Mouse (Mus musculus): ENCODE data around the gene Smtnl2.
A peak's percentile ranks its signal among the peaks of the same experiment; 100 is the strongest.

Smtnl2 gene

GRCm38 (mm10) chr11:72411093-72411921 is at the start of gene Smtnl2:
Gene Smtnl2, minus strand, starts transcription at chr11:72411713.
- no peak for TF ChIP-seq GATA4 (IDR thresholded peaks at IDR 0.05; ENCODE audit: insufficient replicate concordance, low read length)

GRCm38 (mm10) chr11:72458502-72458901 is 47.0 kb upstream of the Smtnl2 start:
- TF ChIP-seq GATA4 (IDR thresholded peaks at IDR 0.05; ENCODE audit: insufficient replicate concordance, low read length) = no peak

- peak; percentile 75; the same call in 1 of the 2 replicates for TF ChIP-seq GATA4 (IDR thresholded peaks at IDR 0.05; ENCODE audit: insufficient replicate concordance, low read length)
These were observed 46.5 kb upstream of the Smtnl2 start for GRCm38 (mm10) chr11:72457995-72458496.

- TF ChIP-seq GATA4 (IDR thresholded peaks at IDR 0.05; ENCODE audit: insufficient replicate concordance, low read length) = no peak
These were observed 44.2 kb upstream of the Smtnl2 start for GRCm38 (mm10) chr11:72455694-72456093.

- no peak for TF ChIP-seq GATA4 (IDR thresholded peaks at IDR 0.05; ENCODE audit: insufficient replicate concordance, low read length)
These were observed 41.8 kb upstream of the Smtnl2 start for GRCm38 (mm10) chr11:72453105-72453953.

- TF ChIP-seq GATA4 (IDR thresholded peaks at IDR 0.05; ENCODE audit: insufficient replicate concordance, low read length) = no peak
These were observed 40.7 kb upstream of the Smtnl2 start for GRCm38 (mm10) chr11:72452140-72452665.

- no peak for TF ChIP-seq GATA4 (IDR thresholded peaks at IDR 0.05; ENCODE audit: insufficient replicate concordance, low read length)
These were observed 36.0 kb upstream of the Smtnl2 start for GRCm38 (mm10) chr11:72447475-72447874.

GRCm38 (mm10) chr11:72446311-72447105 is 35.0 kb upstream of the Smtnl2 start:
- TF ChIP-seq GATA4 (IDR thresholded peaks at IDR 0.05; ENCODE audit: insufficient replicate concordance, low read length) = peak; percentile 83; the same call in 1 of the 2 replicates

GRCm38 (mm10) chr11:72440965-72441664 is 29.6 kb upstream of the Smtnl2 start, which contains the start of gene Mybbp1a:
Gene Mybbp1a, plus strand, starts transcription at chr11:72441355.
- TF ChIP-seq GATA4 (IDR thresholded peaks at IDR 0.05; ENCODE audit: insufficient replicate concordance, low read length) = no peak

GRCm38 (mm10) chr11:72438411-72438810 is 26.9 kb upstream of the Smtnl2 start:
- TF ChIP-seq GATA4 (IDR thresholded peaks at IDR 0.05; ENCODE audit: insufficient replicate concordance, low read length) = peak; percentile 87

- TF ChIP-seq GATA4 (IDR thresholded peaks at IDR 0.05; ENCODE audit: insufficient replicate concordance, low read length) = no peak
These were observed 25.5 kb upstream of the Smtnl2 start for GRCm38 (mm10) chr11:72436756-72437650.

GRCm38 (mm10) chr11:72436271-72436670 is 24.8 kb upstream of the Smtnl2 start:
- no peak for TF ChIP-seq GATA4 (IDR thresholded peaks at IDR 0.05; ENCODE audit: insufficient replicate concordance, low read length)

- no peak for TF ChIP-seq GATA4 (IDR thresholded peaks at IDR 0.05; ENCODE audit: insufficient replicate concordance, low read length)
These were observed 24.2 kb upstream of the Smtnl2 start for GRCm38 (mm10) chr11:72435694-72436045.
